Mouse (Mus musculus): ENCODE results near the gene Slc22a2.
"Not testable (repeated sequence)": the region's sequence is repeated elsewhere in the genome, so short reads cannot be mapped to it uniquely, and the experiment has no call there.

Gene Slc22a2

DNA sequence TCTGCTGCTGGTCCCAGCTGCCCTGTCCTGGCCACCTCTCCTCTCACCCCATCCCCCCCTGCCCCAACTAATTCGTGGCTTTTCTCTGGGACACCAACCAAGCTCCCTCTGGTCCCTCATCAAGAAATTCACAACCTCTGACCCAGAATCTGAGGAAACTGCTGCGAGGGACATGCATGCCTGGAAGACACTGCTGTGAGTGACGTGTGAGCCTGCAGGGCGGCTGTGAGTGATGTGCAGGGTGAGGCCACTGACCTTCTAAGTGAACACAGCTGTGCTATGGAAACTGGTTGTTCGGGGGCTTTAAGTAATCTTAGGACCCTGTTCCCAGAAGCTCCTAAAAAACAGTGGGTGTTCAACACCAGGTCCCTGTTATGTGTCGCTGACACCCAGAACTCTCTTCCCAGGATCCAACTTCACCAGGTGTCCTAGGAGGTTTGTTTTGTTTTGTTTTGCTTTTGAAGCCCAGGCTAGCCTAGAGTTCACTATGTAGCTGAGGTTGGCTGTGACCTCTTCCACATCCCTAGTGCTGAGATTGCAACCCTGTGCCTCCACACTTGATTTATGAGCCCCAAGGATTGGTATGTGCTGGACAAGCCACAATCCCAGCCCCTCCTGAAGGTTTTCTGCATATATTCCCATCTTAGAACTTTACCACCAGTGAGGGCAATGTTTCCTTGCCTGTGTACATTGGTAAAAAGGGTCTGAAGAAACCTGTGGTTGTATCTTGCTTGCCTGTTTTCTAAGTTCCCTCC, 47.2 kb downstream of the Slc22a2 start:
- peak; percentile 16 for DNase-seq (ENCODE audit: low read depth, low spot score)

DNA sequence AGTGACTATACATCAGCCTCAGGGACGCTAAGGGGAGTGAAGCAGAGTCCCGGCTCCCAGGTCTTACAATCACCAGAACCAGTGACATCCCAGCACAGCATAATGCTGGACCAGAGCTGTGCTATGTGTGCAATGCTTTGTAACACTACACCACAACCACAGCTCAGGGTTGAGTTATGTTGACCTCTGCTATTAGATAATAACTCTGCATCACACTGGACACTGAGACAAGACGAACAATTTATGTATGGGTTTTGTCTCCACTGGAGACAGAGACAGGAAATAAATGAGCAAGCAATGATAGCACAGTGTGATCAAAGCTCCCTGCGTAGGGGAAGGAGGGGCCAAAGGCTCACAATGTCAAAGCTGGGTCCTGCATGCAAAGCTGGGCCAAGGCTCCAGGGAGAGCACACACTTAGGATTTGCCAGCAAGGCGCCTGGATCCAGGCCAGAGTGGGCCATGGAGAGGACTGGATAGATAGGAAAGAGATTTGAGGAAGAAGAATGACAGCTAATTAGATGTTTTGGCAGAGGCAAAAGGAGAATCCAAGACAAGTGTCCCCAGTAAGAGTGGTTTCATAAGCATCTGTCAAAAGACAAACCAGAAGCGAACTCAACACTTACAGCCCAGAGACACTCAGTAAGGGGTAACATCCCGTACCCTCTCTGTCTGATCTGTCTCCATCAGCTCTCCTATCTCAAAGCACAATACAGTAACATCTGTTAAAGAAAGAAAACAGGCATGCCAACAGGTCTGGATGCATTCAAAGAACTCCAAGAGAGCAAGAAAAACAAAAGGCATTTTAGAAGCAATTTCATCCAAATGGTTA, 48.1 kb downstream of the Slc22a2 start:
- DNase-seq (ENCODE audit: low read depth, low spot score): peak; percentile 46

DNA sequence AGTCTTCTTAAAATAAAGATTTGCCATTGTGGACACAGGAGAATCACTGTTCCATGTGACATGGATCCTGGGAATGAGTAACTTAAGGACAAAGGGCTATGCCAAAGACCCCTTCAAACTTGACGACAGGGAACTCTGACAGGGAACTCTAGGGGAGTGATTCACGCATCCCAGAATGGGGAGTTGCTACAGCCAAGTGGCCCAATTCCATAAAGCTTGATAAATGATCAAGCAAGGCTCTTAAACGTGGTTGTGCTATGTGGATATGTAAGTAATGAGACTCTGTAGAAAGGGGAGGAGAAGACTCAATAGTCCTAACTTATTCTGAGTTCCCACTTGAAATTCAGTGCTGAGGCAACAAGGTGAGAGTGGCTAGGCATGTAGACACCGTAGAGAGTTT, 50.9 kb downstream of the Slc22a2 start:
- DNase-seq (ENCODE audit: low read depth, low spot score): no peak

DNA sequence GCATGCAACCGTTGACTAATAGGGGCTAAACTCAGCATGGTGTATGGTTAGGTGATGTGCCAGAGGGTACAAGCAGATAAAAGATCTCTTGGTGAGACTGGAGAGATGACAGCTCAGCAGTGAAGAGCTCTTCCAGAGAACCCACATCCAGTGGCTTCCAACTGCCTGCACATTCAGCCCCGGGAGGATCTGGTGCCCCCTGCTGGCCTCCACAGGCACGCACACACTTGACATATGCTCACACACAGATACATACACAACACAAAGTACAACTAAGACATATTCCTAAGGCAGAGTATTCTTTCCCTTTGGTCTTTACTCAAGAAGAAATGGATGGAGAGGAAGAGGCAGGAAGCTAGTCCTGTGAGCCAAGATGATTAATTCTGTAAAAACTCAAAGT, 55.7 kb downstream of the Slc22a2 start:
- no peak for DNase-seq (ENCODE audit: low read depth, low spot score)

DNA sequence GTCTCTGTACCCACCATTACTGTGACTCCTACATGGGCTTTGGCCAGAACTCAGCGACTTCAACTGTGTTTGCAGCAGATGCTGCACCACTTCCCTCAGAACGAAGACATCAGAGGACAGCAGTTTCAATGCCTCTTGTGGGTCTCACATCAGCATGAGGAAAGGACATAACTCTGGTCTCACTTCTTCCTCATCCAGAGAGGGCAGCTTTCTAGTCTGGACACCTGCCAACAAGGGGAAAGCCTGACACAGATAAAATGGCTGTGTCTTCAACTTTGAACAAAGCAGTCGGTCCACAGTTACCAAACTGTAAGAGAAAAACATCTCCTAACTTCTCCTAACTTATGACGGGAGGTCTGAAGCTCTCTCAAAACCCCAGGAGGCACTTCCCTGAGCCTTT, 57.2 kb downstream of the Slc22a2 start:
- no peak for DNase-seq (ENCODE audit: low read depth, low spot score)

DNA sequence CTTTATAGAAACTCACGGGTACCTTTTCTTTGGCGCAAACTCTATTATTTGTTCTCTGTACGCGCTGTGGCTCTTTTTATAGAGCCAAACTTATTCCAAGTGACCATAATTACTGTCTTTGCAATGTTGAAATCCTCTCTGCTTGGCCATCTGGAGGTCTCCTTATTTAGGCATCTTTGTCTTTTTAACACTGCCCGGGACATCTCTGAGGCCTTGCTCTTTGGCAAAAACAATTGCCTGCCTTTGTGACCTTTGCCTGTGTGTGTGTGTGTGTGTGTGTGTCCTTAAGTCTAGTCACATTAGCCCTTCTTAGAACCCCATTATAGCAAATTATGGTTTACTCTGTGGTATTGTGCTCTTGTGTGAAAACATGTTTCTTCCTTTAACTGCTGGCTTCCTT, 61.5 kb downstream of the Slc22a2 start:
- DNase-seq (ENCODE audit: low read depth, low spot score): no peak

DNA sequence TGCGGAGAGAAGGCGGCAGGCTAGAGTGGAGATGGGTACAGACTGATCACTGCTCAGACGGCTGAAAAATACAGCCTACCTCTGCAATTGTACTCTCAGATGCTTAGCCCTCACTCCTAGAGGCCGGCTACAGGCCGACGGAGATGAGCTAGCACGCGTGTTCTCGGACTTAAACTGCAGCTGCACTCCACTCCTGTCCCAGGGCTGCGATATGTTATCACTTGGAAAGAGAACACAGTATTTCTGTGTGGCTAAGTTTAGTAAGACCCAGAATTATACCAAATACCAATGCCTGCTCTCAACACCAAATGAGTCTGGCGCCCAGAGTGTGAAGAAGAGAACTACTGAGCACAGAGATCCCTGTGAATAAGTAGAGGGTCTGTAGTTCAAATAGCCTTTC, 68.7 kb downstream of the Slc22a2 start:
- no peak for DNase-seq (ENCODE audit: low read depth, low spot score)

DNA sequence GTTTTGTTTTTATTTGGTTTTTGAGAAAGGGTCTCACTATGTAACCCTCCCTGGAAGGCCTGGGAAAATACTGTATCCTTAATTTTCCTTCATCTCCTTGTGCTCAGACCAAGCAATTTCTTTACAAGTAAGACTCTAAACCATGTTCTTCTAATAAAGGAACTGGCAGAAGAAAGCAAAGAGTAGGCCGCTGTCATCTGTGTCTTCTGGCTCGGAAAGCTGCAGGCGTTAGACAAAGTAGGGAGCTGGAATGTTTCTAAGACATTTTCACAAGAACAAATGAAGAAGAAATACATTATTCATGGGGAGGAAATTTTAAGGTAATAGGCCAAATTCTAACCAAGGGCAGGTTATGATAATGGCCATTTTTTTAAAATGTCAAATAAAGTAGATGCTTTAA, 70.1 kb downstream of the Slc22a2 start:
- DNase-seq (ENCODE audit: low read depth, low spot score): no peak

DNA sequence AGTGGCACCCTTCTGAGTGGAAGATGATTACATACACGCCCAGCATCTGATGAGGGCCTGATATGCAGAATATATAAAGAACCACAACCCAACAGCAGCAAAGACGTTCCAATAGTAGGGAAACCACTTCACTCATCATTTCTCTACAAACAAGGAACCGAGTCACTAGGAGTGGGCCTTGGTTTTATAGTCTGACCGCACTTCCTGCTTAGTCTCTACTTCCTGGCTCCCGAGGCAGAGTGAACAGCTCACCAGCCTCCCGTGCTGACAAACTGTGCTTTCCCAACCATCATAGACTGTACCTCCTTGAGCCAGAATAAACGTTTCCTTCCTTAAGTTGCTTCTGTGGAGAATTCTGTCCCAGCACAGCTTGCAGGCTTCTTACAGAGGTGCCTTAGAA, 71.9 kb downstream of the Slc22a2 start:
- DNase-seq (ENCODE audit: low read depth, low spot score): no peak

DNA sequence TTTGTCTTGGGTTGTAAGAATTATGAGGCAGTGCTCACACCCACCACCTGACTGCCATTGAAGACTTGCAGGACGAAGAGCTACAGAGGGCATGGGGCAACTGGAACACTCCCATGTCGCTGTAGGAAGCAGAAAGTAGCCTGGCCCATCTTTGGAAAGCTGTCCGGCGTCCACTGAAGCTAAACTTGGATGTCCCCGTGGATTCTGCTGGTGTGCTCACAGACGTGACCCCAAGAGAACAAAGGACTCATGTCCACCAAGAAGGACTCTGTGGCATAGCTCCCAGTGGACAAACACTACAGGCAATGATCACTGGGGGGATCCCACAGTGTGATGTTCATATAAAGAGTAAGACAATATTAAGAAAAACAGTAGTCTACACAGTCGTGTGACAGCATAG, 74.9 kb downstream of the Slc22a2 start:
- no peak for DNase-seq (ENCODE audit: low read depth, low spot score)

DNA sequence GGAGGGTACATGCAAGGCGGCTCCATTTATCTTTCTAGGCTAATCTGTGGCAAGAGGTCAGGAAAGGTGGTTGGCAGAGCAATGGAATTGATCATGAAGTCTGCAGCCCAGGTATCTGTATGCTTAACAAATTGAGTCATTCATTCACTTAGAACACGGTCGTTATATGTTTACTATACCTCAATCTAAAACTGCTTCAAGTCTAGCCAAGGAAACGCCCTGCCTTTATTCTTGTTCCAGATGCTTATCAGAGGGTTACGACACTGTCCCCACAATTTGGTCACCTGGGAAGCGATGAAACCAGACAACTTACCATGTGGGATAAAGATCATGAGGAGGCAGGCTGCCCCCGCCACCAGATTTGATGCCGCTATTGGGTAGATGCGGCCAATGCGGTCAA, 75.3 kb downstream of the Slc22a2 start:
- DNase-seq (ENCODE audit: low read depth, low spot score): no peak

DNA sequence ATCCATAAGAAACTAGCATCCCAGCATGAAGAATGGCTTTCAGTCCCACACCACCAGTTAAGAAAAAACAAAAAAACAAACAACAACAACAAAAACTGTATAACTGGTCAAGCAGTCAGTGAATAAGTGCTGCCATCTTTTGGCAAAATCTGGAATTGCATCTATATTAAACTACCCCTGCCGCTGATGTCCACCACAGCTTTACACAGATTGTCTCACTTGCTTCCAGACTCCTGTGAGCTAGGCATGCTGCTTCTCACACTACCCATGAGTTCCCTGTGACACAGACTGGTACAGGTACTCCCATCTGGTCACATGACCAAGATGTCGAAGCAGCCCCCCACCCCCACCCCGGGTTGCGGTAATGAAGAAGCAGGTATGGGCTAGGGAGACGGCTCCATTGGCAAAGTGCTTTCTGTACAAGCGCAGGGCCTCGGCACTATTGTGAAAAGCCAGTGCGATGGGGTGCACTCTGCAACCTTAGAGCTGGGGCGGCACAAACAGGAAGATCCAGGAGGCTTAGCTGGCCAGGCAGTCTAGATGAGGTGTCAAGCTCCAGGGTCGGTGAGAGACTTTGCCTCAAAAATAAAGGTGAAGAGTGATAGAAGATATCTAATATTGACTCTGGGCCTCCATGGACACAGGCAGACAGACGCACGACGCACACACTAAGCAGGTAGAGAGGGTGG, 76.8 kb downstream of the Slc22a2 start:
- DNase-seq (ENCODE audit: low read depth, low spot score): peak; percentile 50

DNA sequence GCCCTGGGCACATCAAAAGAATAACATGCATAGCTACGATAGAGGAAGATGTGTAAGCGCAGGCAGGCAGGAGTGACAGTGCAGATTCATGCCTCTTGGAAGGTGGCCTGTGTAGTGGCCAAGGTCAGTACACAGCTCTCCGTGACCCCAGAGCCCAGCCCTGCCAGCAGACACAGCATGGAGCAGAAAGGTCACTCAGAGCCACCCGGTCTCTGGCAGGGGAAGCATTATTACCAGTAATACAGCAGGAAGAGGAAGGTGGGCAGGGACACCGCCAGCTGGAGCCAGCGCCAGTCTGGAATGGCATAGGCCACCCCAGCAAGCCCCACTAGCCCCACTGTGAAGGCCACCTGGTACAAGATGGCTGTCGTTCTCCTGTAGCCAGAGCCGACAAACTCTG, 80.2 kb downstream of the Slc22a2 start:
- no peak for DNase-seq (ENCODE audit: low read depth, low spot score)

DNA sequence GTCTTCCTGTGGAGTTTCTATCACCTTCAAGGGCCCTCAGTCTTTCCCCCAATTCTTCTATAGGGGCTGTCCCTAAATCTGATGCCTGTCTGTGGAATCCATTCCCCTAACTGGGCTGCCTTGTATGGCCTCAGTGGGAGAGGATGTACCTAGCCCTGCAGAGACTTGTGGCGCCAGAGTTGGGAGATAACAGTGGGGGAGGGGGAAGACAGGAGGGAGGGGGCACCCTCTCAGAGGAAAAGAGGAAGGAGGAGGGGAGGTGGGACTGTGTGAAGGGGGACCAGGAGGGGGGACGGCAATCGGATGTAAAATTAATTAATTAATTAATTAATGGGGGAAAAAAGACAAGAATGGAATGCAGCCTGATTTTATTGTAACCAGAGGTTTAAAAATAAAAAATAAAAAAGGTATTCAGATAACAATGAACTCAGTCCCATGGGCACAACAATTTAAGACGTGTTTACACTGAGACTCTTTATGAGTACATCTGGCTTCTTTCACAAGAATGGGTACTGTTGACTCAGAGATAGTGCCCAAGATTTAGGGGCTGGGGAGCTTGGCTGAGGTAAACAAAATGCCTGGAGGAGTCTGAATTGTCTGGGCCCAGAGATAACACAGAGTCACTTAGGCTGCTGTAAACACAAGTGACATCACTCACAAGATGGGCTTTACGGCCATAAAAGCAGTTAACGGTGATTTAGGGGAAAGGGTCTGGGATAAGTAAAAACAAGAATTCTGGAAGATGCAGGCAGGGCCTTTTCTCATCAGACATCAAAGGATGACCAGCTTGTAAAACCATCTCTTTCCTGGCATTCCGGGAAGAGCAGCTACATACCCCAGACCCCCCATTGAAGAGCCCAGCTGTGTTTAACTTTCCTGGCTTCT, 84.8 kb downstream of the Slc22a2 start:
- DNase-seq (ENCODE audit: low read depth, low spot score): peak; percentile 16

DNA sequence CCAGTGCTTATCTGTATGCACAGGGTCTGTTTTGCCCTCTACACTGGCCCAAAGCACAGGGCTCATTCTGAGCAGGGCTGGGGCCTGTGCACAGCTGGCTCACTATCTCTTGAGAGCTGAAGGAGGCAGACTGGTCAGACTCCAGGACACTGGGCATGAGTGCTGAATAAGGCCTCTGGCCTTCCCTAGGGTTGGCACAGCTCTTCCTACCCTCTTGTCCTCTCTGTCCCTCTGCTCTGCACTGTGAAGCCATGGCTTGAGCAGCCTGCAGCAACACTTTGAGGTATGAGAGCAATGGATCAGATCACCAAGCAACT, 85.4 kb downstream of the Slc22a2 start:
- no peak for DNase-seq (ENCODE audit: low read depth, low spot score)

DNA sequence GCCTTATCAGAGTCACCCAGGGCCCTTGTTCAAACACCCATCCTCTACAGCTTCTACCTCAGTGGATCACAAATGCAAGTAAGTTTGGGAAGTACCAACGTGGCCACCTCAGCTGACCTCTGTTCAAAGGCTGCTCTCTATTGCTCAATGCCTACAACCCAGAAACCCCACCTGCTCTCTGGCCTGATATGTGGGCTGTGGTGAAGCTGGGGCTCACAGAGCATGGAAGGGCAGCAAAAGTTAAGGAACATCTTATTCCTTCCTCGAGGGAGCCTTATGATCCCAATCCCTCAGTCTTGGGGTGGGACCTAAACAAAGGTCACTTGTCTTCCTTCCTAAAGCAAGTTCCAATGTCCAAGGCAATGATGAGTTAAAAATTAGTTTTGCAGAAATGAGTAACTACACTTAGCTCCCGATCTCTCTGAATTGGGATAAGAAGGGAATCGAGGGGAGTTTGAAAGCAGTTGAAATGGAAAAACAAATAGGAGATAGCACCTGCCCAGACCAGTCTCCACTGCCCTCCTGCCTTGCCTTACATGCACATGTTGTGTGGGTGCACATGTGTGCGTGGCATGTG, 87.2 kb downstream of the Slc22a2 start:
- DNase-seq (ENCODE audit: low read depth, low spot score): no peak

DNA sequence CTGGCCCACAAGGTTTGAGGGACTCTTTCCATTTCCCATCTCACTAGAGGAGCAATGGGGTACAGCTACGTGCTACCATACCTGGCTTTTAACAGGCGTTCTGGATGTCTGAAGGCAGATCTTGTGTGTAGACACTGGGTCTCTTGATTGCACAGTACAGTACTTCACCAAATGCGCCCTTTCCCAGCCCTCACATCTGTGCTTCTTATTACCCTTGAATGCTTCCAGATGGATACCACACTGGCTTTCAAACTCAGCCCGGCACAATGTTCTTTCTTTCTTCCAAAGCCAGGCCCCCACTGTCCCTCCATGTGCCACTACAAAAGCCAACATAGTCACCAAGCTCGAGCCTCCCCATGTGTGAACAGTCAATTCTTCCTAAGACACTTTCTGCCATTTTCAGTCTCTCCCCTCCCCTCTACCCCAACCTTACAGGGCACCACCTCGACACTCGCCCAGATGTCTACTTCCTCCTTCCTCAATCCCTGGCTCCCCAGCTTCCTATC, 88.4 kb downstream of the Slc22a2 start:
- DNase-seq (ENCODE audit: low read depth, low spot score): peak; percentile 72

DNA sequence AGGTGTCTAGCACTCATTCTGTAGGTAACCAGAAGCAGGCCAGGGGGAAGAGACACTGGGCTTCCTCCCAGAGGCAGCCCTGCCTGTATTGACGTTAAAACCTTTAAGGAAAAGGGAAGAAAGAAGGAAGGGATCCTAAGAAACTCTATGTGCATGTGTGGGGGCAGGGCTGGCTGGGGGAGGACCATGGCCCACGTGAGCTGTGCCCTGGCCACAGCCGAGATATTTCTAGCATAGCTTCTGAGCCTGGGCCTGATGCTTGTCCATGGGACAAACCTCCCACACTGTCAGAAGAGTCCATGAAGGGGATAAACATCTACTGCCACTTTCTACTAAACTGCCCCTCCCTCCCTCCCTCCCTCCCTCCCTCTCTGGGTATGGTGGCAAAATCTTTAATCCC, 89.9 kb downstream of the Slc22a2 start:
- no peak for DNase-seq (ENCODE audit: low read depth, low spot score)

DNA sequence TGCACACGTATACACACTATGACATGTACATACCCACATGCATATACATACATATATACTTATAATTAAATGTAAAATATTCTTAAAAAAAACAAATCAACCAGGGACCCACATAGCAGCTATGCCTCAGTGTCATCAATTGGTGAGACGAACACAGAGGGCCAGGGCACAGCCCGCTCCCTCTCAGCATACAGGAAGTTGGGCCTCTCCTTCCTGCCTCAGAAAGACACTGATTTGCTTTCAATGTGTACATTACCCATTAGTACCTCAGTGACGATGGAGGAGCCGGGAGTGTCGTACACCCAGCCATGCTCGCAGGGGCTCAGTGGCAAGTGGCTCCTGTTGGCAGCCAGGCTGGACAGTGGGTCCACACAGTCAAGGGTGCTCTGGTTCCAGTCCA, 91.0 kb downstream of the Slc22a2 start:
- DNase-seq (ENCODE audit: low read depth, low spot score): not testable (repeated sequence)

DNA sequence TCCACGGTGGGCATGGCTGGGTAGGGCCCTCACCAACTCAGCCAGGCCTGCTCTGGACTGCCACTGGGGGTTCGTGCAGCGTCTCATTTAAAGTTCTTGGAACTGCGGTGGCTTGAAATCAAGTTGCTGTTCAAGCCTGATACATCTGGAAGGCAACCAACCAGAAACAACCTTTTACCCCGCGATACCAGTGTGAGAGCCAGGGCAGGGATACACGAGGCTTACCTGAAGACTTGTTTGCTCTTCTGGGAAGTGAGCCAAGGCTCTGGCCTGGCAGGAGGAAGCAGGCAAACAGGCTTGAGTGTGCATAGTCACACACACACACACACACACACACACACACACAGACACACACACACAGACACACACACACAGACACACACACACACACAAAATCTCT, 91.7 kb downstream of the Slc22a2 start, which contains the start of gene Slc22a1:
TSS of gene Slc22a1 (minus strand) at position 184 of the 400 bp plus-strand sequence.
- no peak for DNase-seq (ENCODE audit: low read depth, low spot score)

DNA sequence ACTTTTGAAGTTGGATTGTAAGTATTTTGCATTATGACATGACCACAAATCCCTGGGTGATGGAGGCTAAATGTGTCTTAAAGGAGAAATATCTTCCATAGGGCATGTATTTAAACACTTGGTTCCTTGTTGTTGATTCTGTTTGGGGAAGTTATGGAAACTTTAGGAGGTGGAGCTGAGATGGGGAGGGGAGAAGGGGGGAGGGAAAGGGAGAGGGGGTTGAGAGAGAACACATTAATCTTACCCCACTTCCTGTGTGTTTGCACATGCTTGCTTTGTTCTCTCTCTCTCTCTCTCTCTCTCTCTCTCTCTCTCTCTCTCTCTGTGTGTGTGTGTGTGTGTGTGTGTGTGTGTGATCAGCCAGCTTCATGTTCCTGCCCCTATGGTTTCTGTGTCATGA, 93.2 kb downstream of the Slc22a2 start:
- DNase-seq (ENCODE audit: low read depth, low spot score): no peak

Measured in forelimb bud, embryonic 11.5 days (tissue).